Mouse (Mus musculus) midbrain, embryonic 16.5 days (tissue): ENCODE results near the gene Odf3b. TPM values are rescaled to one million over a fixed set of nuclear protein-coding genes. Genes with fewer than 3 reads are reported as not detected.

Experiments
- ATAC-seq: fragments of 200-750 bp; cut with Nextera tagmentation; 2 replicates; pipeline ENCODE4 v1.8.0; 2017; ENCODE audit warnings: moderate TSS enrichment
- H3K27ac ChIP-seq: fragments of 300-500 bp; sonication (generic); 2 replicates; pipeline ENCODE4 v1.5.1; 2014; ENCODE audit warnings: mild to moderate bottlenecking, low read length, mixed read lengths
- H3K27me3 ChIP-seq: fragments of 300-500 bp; sonication (generic); 2 replicates; pipeline ENCODE4 v1.6.1; 2014; ENCODE audit warnings: low read depth, low read length, mixed read lengths; ENCODE audit not compliant: control insufficient read depth, insufficient read depth
- H3K36me3 ChIP-seq: fragments of 300-500 bp; sonication (generic); 2 replicates; pipeline ENCODE4 v1.6.1; 2014; ENCODE audit warnings: mild to moderate bottlenecking, low read length, moderate library complexity, mixed read lengths; ENCODE audit not compliant: control insufficient read depth, insufficient read depth
- H3K4me1 ChIP-seq: fragments of 300-500 bp; sonication (generic); 2 replicates; pipeline ENCODE4 v1.6.1; 2014; ENCODE audit warnings: mild to moderate bottlenecking, low read length, mixed read lengths; ENCODE audit not compliant: control insufficient read depth, insufficient read depth
- H3K4me2 ChIP-seq: fragments of 300-500 bp; sonication (generic); 2 replicates; pipeline ENCODE4 v1.6.1; 2014; ENCODE audit warnings: mild to moderate bottlenecking, low read length, mixed read lengths
- H3K4me3 ChIP-seq: fragments of 300-500 bp; sonication (generic); 2 replicates; pipeline ENCODE4 v1.5.1; 2014; ENCODE audit warnings: low read depth, mild to moderate bottlenecking, low read length, moderate library complexity, mixed read lengths
- H3K9ac ChIP-seq: fragments of 300-500 bp; sonication (generic); 2 replicates; pipeline ENCODE4 v1.6.1; 2014; ENCODE audit warnings: low read depth, low read length, mixed read lengths
- H3K9me3 ChIP-seq: fragments of 300-500 bp; sonication (generic); replicated peaks from 2 replicates; pipeline ENCODE4 v1.6.1; 2014; ENCODE audit warnings: mild to moderate bottlenecking, low read length, mixed read lengths; ENCODE audit not compliant: control insufficient read depth, poor library complexity, severe bottlenecking
- WGBS: fragments of 180-500 bp; shearing (Covaris S2); extraction: QIAGEN DNeasy Blood & Tissue Kit; methylation state at CpG from one replicate; pipeline ENCODE4 v1.1.7; 2014; 5-methylcytosine and 5-hydroxymethylcytosine counted together
- polyA plus RNA-seq: library from polyadenylated mRNA; unstranded; fragments of >200 nt; fragmentation: Nextera tagmentation; extraction: Ambion mirVana; gene quantifications from 2 replicates; pipeline ENCODE4 v1.2.1, GENCODE M21; 2015

Gene Odf3b
- 4.8 and 5.5 TPM in 2 replicates for polyA plus RNA-seq

GRCm38 (mm10) chr15:89378831-89379401 lies at the start of gene Odf3b:
Gene Odf3b, minus strand, starts transcription at chr15:89379282.
- Histone ChIP-seq H3K27ac (no peak within 1 kb of the TSS), H3K4me1 (peaks cover 17% of the 10 kb centered on the region; the same call in 1 of the 2 replicates), H3K4me2 (peak within 1 kb of the TSS; percentile 72), H3K27me3 (peaks cover 35% of the 10 kb centered on the region), H3K9ac (peak within 1 kb of the TSS; percentile 49), H3K9me3 (no peaks in the 10 kb centered on the region), H3K4me3 (peak within 1 kb of the TSS; percentile 40), H3K36me3 (no peaks in the 10 kb centered on the region)
- under 1% methylated on average over 31 of the region's 33 CpGs for WGBS
- ATAC-seq: peak; percentile 25; the same call in 1 of the 2 replicates

- WGBS: 83% methylated on average over 19 of the region's 19 CpGs
- no peak for ATAC-seq
Observed at GRCm38 (mm10) chr15:89428136-89428790, 49.2 kb upstream of the Odf3b start.

GRCm38 (mm10) chr15:89426716-89427115 lies 47.6 kb upstream of the Odf3b start:
- Histone ChIP-seq H3K4me3 (no peak overlapping the region), H3K27ac (no peak overlapping the region), H3K9ac (no peak overlapping the region), H3K4me1 (peaks cover 11% of the 10 kb centered on the region), H3K36me3 (peaks cover 15% of the 10 kb centered on the region), H3K9me3 (no peaks in the 10 kb centered on the region), H3K27me3 (no peaks in the 10 kb centered on the region), H3K4me2 (no peak overlapping the region)
- no peak for ATAC-seq
- WGBS: 89% methylated on average over 10 of the region's 10 CpGs

More at GRCm38 (mm10) chr15:89428136-89428790, 49.2 kb upstream of the Odf3b start:
- peak overlapping the region; percentile 81 for H3K4me3 ChIP-seq
- H3K4me2 ChIP-seq: peak overlapping the region; percentile 93
- H3K27me3 ChIP-seq: no peaks in the 10 kb centered on the region
- H3K36me3 ChIP-seq: peaks cover 13% of the 10 kb centered on the region
- H3K9me3 ChIP-seq: no peaks in the 10 kb centered on the region
- H3K9ac ChIP-seq: peak overlapping the region; percentile 78
- H3K27ac ChIP-seq: no peak overlapping the region
- H3K4me1 ChIP-seq: peaks cover 11% of the 10 kb centered on the region

- Histone ChIP-seq H3K9me3 (no peaks in the 10 kb centered on the region), H3K9ac (no peak within 1 kb of the TSS), H3K4me1 (peaks cover 9% of the 10 kb centered on the region), H3K27ac (no peak within 1 kb of the TSS), H3K4me2 (no peak within 1 kb of the TSS), H3K27me3 (no peaks in the 10 kb centered on the region), H3K4me3 (no peak within 1 kb of the TSS), H3K36me3 (peaks cover 17% of the 10 kb centered on the region)
- WGBS: 46% methylated on average over 6 of the region's 6 CpGs
- no peak for ATAC-seq
Observed at GRCm38 (mm10) chr15:89425711-89426121, 46.6 kb upstream of the Odf3b start, which contains the start of gene Cpt1b. Gene Cpt1b, minus strand, starts transcription at chr15:89425863.

GRCm38 (mm10) chr15:89424621-89425020 lies 45.5 kb upstream of the Odf3b start:
- H3K4me3 ChIP-seq: no peak overlapping the region
- no peak for ATAC-seq
- H3K4me2 ChIP-seq: no peak overlapping the region
- 83% methylated on average over 8 of the region's 8 CpGs for WGBS
- no peaks in the 10 kb centered on the region for H3K9me3 ChIP-seq
- H3K4me1 ChIP-seq: peaks cover 9% of the 10 kb centered on the region
- H3K36me3 ChIP-seq: peaks cover 20% of the 10 kb centered on the region
- H3K27ac ChIP-seq: no peak overlapping the region
- no peaks in the 10 kb centered on the region for H3K27me3 ChIP-seq
- no peak overlapping the region for H3K9ac ChIP-seq

GRCm38 (mm10) chr15:89421938-89422337 lies 42.9 kb upstream of the Odf3b start:
- H3K4me3 ChIP-seq: no peak overlapping the region
- no peak for ATAC-seq

GRCm38 (mm10) chr15:89415282-89415681 lies 36.2 kb upstream of the Odf3b start:
- no peak for ATAC-seq
- H3K9me3 ChIP-seq: no peaks in the 10 kb centered on the region
- no peak overlapping the region for H3K4me2 ChIP-seq
- H3K36me3 ChIP-seq: peaks cover 9% of the 10 kb centered on the region; the same call in 1 of the 2 replicates
- H3K9ac ChIP-seq: no peak overlapping the region
- no peaks in the 10 kb centered on the region for H3K27me3 ChIP-seq
- H3K27ac ChIP-seq: no peak overlapping the region
- H3K4me1 ChIP-seq: no peaks in the 10 kb centered on the region
- no peak overlapping the region for H3K4me3 ChIP-seq
- WGBS: 90% methylated on average over 8 of the region's 8 CpGs

More at GRCm38 (mm10) chr15:89421938-89422337, 42.9 kb upstream of the Odf3b start:
- 93% methylated on average over 9 of the region's 9 CpGs for WGBS
- Histone ChIP-seq H3K9ac (no peak overlapping the region), H3K27me3 (no peaks in the 10 kb centered on the region), H3K4me1 (no peaks in the 10 kb centered on the region), H3K9me3 (no peaks in the 10 kb centered on the region), H3K4me2 (no peak overlapping the region), H3K27ac (no peak overlapping the region), H3K36me3 (peaks cover 24% of the 10 kb centered on the region)

- no peak within 1 kb of the TSS for H3K9ac ChIP-seq
- no peak within 1 kb of the TSS for H3K4me2 ChIP-seq
- H3K36me3 ChIP-seq: no peaks in the 10 kb centered on the region
- H3K27ac ChIP-seq: no peak within 1 kb of the TSS
- no peaks in the 10 kb centered on the region for H3K4me1 ChIP-seq
- H3K9me3 ChIP-seq: peaks cover 3% of the 10 kb centered on the region; the same call in 1 of the 2 replicates
- H3K4me3 ChIP-seq: no peak within 1 kb of the TSS
- WGBS: 91% methylated on average over 24 of the region's 24 CpGs
- H3K27me3 ChIP-seq: no peaks in the 10 kb centered on the region
- ATAC-seq: no peak
Observed at GRCm38 (mm10) chr15:89410118-89410517, 31.0 kb upstream of the Odf3b start, which contains the start of gene Syce3. Gene Syce3, minus strand, starts transcription at chr15:89410503.

GRCm38 (mm10) chr15:89406691-89407090 lies 27.6 kb upstream of the Odf3b start:
- no peak overlapping the region for H3K27ac ChIP-seq
- H3K4me2 ChIP-seq: no peak overlapping the region
- no peak for ATAC-seq
- H3K9me3 ChIP-seq: peaks cover 3% of the 10 kb centered on the region; the same call in 1 of the 2 replicates
- H3K4me1 ChIP-seq: no peaks in the 10 kb centered on the region
- no peak overlapping the region for H3K4me3 ChIP-seq
- H3K27me3 ChIP-seq: no peaks in the 10 kb centered on the region
- no peak overlapping the region for H3K9ac ChIP-seq
- no peaks in the 10 kb centered on the region for H3K36me3 ChIP-seq
